Mouse (Mus musculus): ENCODE data around the gene Ern1.

The Ern1 gene

GRCm38 (mm10) chr11:106391546-106392188 is 96.0 kb downstream of the Ern1 start:
- peak in 1 of 2 experiments; percentile 71 for DNase-seq (ENCODE audit: low spot score in 2 of 2)

GRCm38 (mm10) chr11:106390757-106391156 is 96.9 kb downstream of the Ern1 start:
- no peak for DNase-seq (ENCODE audit: low spot score in 2 of 2)

GRCm38 (mm10) chr11:106389611-106390010 is 98.0 kb downstream of the Ern1 start:
- no peak for DNase-seq (ENCODE audit: low spot score in 2 of 2)

GRCm38 (mm10) chr11:106387791-106388216 is 99.8 kb downstream of the Ern1 start, which contains the start of gene Icam2:
Icam2 (minus strand) TSS chr11:106388075.
- no peak for DNase-seq (ENCODE audit: low spot score in 2 of 2)

DNA sequence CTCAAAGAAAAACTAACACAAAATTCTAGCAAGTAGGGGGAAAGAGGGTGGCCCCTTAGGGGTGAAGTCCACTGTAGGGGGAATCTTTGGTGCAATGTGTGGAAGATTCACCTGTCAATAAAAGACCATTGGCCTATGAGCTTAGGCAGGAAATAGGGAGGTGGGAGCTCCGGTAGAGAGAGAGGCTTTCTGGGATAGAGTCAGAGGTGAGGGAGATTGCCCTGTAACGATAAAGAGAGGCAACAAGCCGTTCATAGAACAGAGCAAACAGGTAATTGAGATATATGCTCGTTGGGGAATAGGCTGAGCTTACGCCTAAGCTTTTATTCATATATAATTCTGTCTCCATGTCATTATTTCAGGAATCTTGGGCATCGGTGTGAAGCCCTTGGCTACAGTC is 100.6 kb downstream of the Ern1 start:
- DNase-seq (ENCODE audit: low spot score in 2 of 2) = no peak

DNA sequence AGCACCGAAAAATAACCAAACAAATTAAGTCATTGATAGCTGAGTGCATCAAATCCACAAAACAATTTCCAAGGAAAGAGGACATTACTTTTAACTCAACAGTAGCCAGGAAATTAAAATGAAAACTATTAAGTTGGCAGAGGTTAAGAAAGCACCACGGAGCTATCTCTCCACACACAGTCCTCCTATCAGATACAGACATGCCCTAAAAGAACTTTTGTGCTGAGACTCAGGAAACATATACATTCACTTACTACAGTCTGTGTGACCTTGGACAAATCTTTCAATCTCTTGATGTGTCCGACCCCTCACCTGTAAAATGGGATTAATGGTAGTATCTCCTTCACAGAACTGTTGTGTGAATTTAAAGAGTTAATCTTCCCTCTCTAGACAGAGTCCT is 101.2 kb downstream of the Ern1 start:
- no peak for DNase-seq (ENCODE audit: low spot score in 2 of 2)

GRCm38 (mm10) chr11:106383051-106383790 is 104.4 kb downstream of the Ern1 start:
- DNase-seq (ENCODE audit: low spot score in 2 of 2) = no peak

GRCm38 (mm10) chr11:106382424-106382823 is 105.2 kb downstream of the Ern1 start:
- no peak for DNase-seq (ENCODE audit: low spot score in 2 of 2)

- no peak for DNase-seq (ENCODE audit: low spot score in 2 of 2)
Observed at GRCm38 (mm10) chr11:106381883-106382282, 105.8 kb downstream of the Ern1 start.

- DNase-seq (ENCODE audit: low spot score in 2 of 2) = no peak
Observed at GRCm38 (mm10) chr11:106381011-106381410, 106.6 kb downstream of the Ern1 start.

- DNase-seq (ENCODE audit: low spot score in 2 of 2) = no peak
Observed at GRCm38 (mm10) chr11:106374979-106375378, 112.7 kb downstream of the Ern1 start.

- DNase-seq (ENCODE audit: low spot score in 2 of 2) = no peak
Observed at GRCm38 (mm10) chr11:106374559-106374958, 113.1 kb downstream of the Ern1 start.

GRCm38 (mm10) chr11:106373998-106374397 is 113.7 kb downstream of the Ern1 start:
- no peak for DNase-seq (ENCODE audit: low spot score in 2 of 2)

DNA sequence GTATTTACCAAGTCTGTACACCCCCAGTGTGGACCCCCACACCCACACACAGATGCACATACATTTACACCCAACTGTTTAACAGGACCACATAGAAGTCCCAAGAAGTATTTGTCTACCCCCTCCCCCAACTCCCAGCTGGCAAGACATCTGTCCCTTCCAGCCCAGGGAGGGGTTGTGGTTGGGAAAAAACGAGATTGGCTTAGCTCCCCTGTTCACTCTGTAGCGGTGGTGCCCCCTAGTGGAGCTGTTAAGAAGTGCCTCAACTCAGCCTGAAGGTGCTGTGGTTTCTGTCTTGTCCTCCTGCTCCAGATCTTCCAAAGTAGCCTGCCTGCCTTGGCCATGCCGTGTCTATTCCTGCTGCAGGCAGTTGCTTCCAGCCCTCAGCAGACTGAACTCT is 121.3 kb downstream of the Ern1 start:
- peak; percentile 72 to 85 for DNase-seq (ENCODE audit: low spot score in 2 of 2)

DNA sequence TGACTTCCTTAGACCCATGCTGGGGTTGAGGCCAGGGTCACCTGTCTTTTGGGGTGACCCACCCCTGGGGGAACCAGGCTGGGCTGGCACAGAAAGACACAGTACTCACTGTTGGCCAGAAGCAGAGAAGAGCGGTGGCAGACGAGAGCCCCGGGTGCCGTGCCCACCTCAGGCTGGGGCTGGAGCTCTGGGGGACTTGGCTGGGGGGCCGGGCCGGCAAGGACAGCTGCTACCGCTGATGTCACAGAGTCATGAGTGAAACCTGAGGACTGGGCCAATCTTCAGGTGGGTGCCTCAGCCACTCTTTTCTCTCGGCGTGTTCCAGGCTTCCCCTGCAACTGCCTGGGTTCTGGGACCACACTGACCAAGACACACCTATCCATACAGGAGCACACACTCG is 122.3 kb downstream of the Ern1 start, which contains the start of gene Prr29:
Gene Prr29 (plus strand): TSS at position 107 of the 400 bp plus-strand sequence.
- no peak for DNase-seq (ENCODE audit: low spot score in 2 of 2)

- DNase-seq (ENCODE audit: low spot score in 2 of 2) = peak in 1 of 2 experiments; percentile 25
Observed at GRCm38 (mm10) chr11:106364712-106365111, 122.9 kb downstream of the Ern1 start.

DNA sequence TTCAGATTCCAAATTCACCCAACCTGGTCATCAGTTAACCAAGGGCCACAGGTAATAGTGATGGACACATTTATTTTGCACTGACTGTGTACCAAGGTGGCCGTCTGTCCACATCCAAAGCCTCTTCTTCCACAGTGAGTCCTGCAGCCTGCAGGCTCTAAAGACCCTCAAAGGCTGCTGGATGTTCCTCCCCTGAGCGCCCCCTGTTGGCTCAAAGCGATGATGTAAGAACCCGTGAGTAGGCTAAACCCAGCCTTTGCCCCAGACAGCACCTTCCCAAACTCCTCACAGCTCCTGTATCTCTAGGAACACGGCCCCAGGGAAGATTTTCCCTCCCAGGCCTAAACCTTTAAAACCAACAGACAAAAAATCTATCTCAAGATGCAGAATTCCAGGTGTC is 128.3 kb downstream of the Ern1 start:
- DNase-seq (ENCODE audit: low spot score in 2 of 2) = no peak

DNA sequence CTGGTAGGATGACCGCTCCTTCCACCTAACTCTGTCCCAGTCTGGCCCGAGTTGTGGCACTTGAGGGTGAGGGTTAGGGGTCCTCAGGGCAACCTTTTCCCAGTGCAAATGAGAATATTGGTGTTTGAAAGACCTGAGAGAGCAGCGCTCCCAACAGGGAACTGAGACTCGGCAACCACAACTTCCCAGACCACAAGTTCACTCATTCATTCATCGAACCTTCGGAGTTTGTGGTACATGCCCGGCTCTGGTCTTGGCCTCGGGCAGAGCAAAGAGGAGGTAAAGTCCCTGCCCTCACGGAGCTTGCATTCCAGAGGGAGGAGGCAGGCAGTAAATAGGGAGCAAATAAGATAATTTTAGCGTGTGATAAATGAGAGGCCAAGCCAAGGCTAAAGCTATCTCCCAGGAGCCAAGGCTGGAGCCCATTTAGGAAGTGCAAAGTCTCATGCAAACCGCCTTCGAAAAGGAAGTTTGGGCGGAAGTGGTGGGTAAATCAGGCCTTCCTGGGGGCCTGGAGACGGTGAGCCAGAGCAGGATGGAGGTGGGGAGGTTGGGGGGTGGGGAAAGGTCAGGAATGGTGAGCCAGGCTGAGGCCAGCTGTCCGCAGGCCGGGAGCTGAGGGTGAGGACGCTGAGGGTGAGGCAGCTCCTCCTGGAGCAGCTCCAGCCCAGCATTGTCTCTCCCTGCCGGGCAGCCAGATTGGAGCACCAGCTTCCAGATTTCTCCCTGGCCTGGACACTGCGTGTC is 132.1 kb downstream of the Ern1 start:
- no peak for DNase-seq (ENCODE audit: low spot score in 2 of 2)

DNA sequence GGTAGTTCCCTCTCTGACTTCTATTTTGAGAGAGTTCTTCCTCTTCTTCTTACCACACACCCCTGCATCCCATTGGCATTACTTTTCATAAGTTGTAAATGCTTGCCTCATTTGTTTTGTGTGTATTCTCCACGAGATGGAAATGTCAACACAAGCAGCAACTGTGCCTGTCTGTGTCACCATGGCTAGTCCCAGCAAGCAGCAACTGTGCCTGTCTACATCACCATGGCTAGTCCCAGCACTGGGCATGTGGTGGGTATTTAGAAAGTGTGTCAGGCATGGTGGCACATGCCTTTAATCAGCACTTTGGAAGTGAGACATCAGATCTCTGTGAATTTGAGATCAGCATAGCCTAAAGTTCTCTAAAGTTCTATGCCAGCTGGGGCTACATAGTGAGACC is 133.5 kb downstream of the Ern1 start:
- DNase-seq (ENCODE audit: low spot score in 2 of 2) = no peak

GRCm38 (mm10) chr11:106353188-106353587 is 134.5 kb downstream of the Ern1 start, which contains the start of gene Scn4a:
Scn4a (minus strand) TSS chr11:106353288.
- DNase-seq (ENCODE audit: low spot score in 2 of 2) = no peak

- DNase-seq (ENCODE audit: low spot score in 2 of 2) = no peak
Observed at GRCm38 (mm10) chr11:106351941-106352340, 135.7 kb downstream of the Ern1 start.

DNA sequence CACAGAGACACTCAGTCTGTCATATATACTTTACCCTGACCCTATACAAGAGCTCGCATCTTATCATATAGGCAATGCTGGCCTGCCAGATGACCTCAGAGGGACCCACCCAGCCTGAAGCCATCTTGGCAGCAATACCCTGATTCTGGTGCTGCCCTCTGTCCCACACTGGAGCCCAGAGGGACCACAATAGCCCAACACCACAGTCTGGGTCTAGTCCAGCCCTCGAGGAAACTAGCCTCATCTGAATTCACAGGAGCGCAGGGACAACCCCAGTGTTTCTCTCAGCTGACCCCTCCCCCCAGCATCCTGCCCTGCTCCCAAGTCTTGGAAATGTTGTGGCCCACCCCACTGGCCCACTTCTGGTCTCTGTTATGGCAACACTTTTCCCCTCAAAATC is 136.4 kb downstream of the Ern1 start:
- DNase-seq (ENCODE audit: low spot score in 2 of 2) = no peak
